Mouse (Mus musculus) c-Kit-positive CD71-positive TER-119-positive erythroid progenitor cells, embryonic 14.5 days (primary cell): ENCODE results near the gene Frk.
"Not testable (repeated sequence)": the region's sequence is repeated elsewhere in the genome, so short reads cannot be mapped to it uniquely, and the experiment has no call there.

Experiments used
- DNase-seq: peaks from one replicate; pipeline ENCODE4 v3.0.0-alpha.2; 2013; ENCODE audit warnings: low spot score

The Frk gene

GRCm38 (mm10) chr10:34483297-34484013 is at the start of gene Frk:
Gene Frk, plus strand, starts transcription at chr10:34483399.
- no peak for DNase-seq

GRCm38 (mm10) chr10:34434191-34434590 is 49.0 kb upstream of the Frk start:
- not testable (repeated sequence) for DNase-seq

GRCm38 (mm10) chr10:34449469-34449868 is 33.7 kb upstream of the Frk start:
- no peak for DNase-seq

GRCm38 (mm10) chr10:34461451-34461850 is 21.7 kb upstream of the Frk start:
- no peak for DNase-seq

GRCm38 (mm10) chr10:34464321-34464720 is 18.9 kb upstream of the Frk start:
- DNase-seq = no peak

GRCm38 (mm10) chr10:34469037-34469436 is 14.2 kb upstream of the Frk start:
- no peak for DNase-seq

GRCm38 (mm10) chr10:34479942-34480455 is 3.2 kb upstream of the Frk start:
- no peak for DNase-seq

- no peak for DNase-seq
Observed at GRCm38 (mm10) chr10:34484014-34484411, 814 bp downstream of the Frk start.

GRCm38 (mm10) chr10:34485079-34485478 is 1.9 kb downstream of the Frk start:
- DNase-seq = no peak

GRCm38 (mm10) chr10:34507807-34508206 is 24.6 kb downstream of the Frk start:
- no peak for DNase-seq

- no peak for DNase-seq
Observed at GRCm38 (mm10) chr10:34508593-34508992, 25.4 kb downstream of the Frk start.

- DNase-seq = no peak
Observed at GRCm38 (mm10) chr10:34509256-34509655, 26.1 kb downstream of the Frk start.

GRCm38 (mm10) chr10:34511192-34511591 is 28.0 kb downstream of the Frk start:
- no peak for DNase-seq

- DNase-seq = no peak
Observed at GRCm38 (mm10) chr10:34512551-34512950, 29.4 kb downstream of the Frk start.

GRCm38 (mm10) chr10:34525598-34525997 is 42.4 kb downstream of the Frk start:
- DNase-seq = no peak

GRCm38 (mm10) chr10:34531766-34532165 is 48.6 kb downstream of the Frk start:
- DNase-seq = no peak

- no peak for DNase-seq
Observed at GRCm38 (mm10) chr10:34532507-34532906, 49.3 kb downstream of the Frk start.

- no peak for DNase-seq
Observed at GRCm38 (mm10) chr10:34540687-34541086, 57.5 kb downstream of the Frk start.

GRCm38 (mm10) chr10:34541717-34542490 is 58.7 kb downstream of the Frk start:
- no peak for DNase-seq

GRCm38 (mm10) chr10:34550612-34551011 is 67.4 kb downstream of the Frk start:
- no peak for DNase-seq

- no peak for DNase-seq
Observed at GRCm38 (mm10) chr10:34551636-34552035, 68.4 kb downstream of the Frk start.

- no peak for DNase-seq
Observed at GRCm38 (mm10) chr10:34563518-34564176, 80.4 kb downstream of the Frk start.

- no peak for DNase-seq
Observed at GRCm38 (mm10) chr10:34615474-34615873, 132.3 kb downstream of the Frk start.
